Mouse (Mus musculus) thymus, adult 2 months (tissue): ENCODE measurements around the gene Mrpl36. TPM values are rescaled to one million over a fixed set of nuclear protein-coding genes. Genes with fewer than 3 reads are reported as not detected.

ENCODE experiments used
- DNase-seq: peaks from one replicate; pipeline ENCODE4 v3.0.0; 2021
- H3K27ac ChIP-seq: fragments of 200-500 bp; 2 replicates; pipeline ENCODE4 v1.5.1; 2012; ENCODE audit warnings: low read length, control low read depth; ENCODE audit not compliant: control insufficient read depth, insufficient read depth
- H3K27me3 ChIP-seq: fragments of 200-500 bp; 2 replicates; pipeline ENCODE4 v1.6.1; 2012; ENCODE audit warnings: mild to moderate bottlenecking, low read length, moderate library complexity, mixed read lengths; ENCODE audit not compliant: control insufficient read depth, insufficient read depth
- H3K36me3 ChIP-seq: fragments of 200-500 bp; 2 replicates; pipeline ENCODE4 v1.6.1; 2012; ENCODE audit warnings: mild to moderate bottlenecking, low read length, moderate library complexity; ENCODE audit not compliant: control insufficient read depth, insufficient read depth
- H3K4me1 ChIP-seq: fragments of 200-500 bp; replicated peaks from 2 replicates; pipeline ENCODE4 v1.6.1; 2012; ENCODE audit warnings: low read length; ENCODE audit not compliant: control insufficient read depth, insufficient read depth
- H3K4me3 ChIP-seq: fragments of 200-500 bp; 2 replicates; pipeline ENCODE4 v1.5.1; 2012; ENCODE audit warnings: mild to moderate bottlenecking, low read length, control low read depth, moderate library complexity; ENCODE audit not compliant: control insufficient read depth, insufficient read depth
- CTCF ChIP-seq: fragments of 200-500 bp; IDR thresholded peaks from 2 replicates; pipeline ENCODE4 v1.5.1; 2012; ENCODE audit warnings: mild to moderate bottlenecking, control low read depth, low read length, moderate library complexity, borderline replicate concordance; ENCODE audit not compliant: control insufficient read depth, poor library complexity, insufficient read depth; ENCODE audit errors: extremely low read depth
- POLR2A ChIP-seq: fragments of 200-500 bp; IDR thresholded peaks from 2 replicates; pipeline ENCODE4 v1.6.1; 2012; ENCODE audit warnings: mild to moderate bottlenecking, low read length, control low read depth, moderate library complexity; ENCODE audit not compliant: control insufficient read depth, poor library complexity, insufficient read depth; ENCODE audit errors: extremely low read depth
- WGBS: fragments of 180-500 bp; shearing (Covaris S2); methylation state at CpG from one replicate; pipeline ENCODE4 v1.1.7; 2018; 5-methylcytosine and 5-hydroxymethylcytosine counted together
- polyA plus RNA-seq: library from polyadenylated mRNA; depleted of rRNA; stranded (reverse); fragments of >200 nt; gene quantifications from 2 replicates; pipeline ENCODE4 v1.2.3, GENCODE M21; 2012

The Mrpl36 gene
- polyA plus RNA-seq, 1 experiment, result 154 TPM

GRCm38 (mm10) chr13:73310183-73310929, 18.0 kb upstream of the Mrpl36 start:
- no peak overlapping the region for H3K27ac ChIP-seq
- TF ChIP-seq POLR2A (no peak), CTCF (peak; percentile 76)
- H3K4me3 ChIP-seq, result no peak overlapping the region
- 26% methylated on average over 8 of the region's 8 CpGs for WGBS
- H3K27me3 ChIP-seq, result no peaks in the 10 kb centered on the region; the same call in 1 of the 2 replicates
- H3K36me3 ChIP-seq, result no peaks in the 10 kb centered on the region
- no peaks in the 10 kb centered on the region for H3K4me1 ChIP-seq
- DNase-seq, result peak; percentile 40

GRCm38 (mm10) chr13:73320048-73320447, 8.3 kb upstream of the Mrpl36 start:
- TF ChIP-seq POLR2A (no peak), CTCF (no peak)
- peaks cover 41% of the 10 kb centered on the region for H3K36me3 ChIP-seq
- 97% methylated on average over 4 of the region's 4 CpGs for WGBS
- no peak for DNase-seq
- H3K4me1 ChIP-seq, result no peaks in the 10 kb centered on the region
- H3K27ac ChIP-seq, result no peak overlapping the region
- no peaks in the 10 kb centered on the region for H3K27me3 ChIP-seq
- no peak overlapping the region for H3K4me3 ChIP-seq

GRCm38 (mm10) chr13:73322626-73323025, 5.7 kb upstream of the Mrpl36 start:
- 95% methylated on average over 10 of the region's 10 CpGs for WGBS
- H3K4me3 ChIP-seq, result no peak overlapping the region
- no peak for DNase-seq
- H3K27ac ChIP-seq, result no peak overlapping the region
- peaks cover 37% of the 10 kb centered on the region for H3K36me3 ChIP-seq
- no peaks in the 10 kb centered on the region for H3K27me3 ChIP-seq
- H3K4me1 ChIP-seq, result peaks cover 2% of the 10 kb centered on the region; the same call in 1 of the 2 replicates
- TF ChIP-seq POLR2A (no peak), CTCF (no peak)

GRCm38 (mm10) chr13:73323406-73323805, 4.9 kb upstream of the Mrpl36 start:
- Histone ChIP-seq H3K4me3 (no peak overlapping the region), H3K36me3 (peaks cover 31% of the 10 kb centered on the region), H3K4me1 (peaks cover 4% of the 10 kb centered on the region; the same call in 1 of the 2 replicates), H3K27ac (no peak overlapping the region), H3K27me3 (no peaks in the 10 kb centered on the region)
- DNase-seq, result no peak
- TF ChIP-seq POLR2A (no peak), CTCF (no peak)
- WGBS, result 95% methylated on average over 4 of the region's 4 CpGs

- no peak overlapping the region for H3K27ac ChIP-seq
- under 1% methylated on average over 42 of the region's 42 CpGs for WGBS
- H3K4me1 ChIP-seq, result peaks cover 10% of the 10 kb centered on the region
- TF ChIP-seq POLR2A, result peak; percentile 64; the same call in 1 of the 2 replicates
- TF ChIP-seq CTCF, result no peak
- H3K36me3 ChIP-seq, result no peaks in the 10 kb centered on the region
- DNase-seq, result peak; percentile 89
- peak overlapping the region; percentile 94 for H3K4me3 ChIP-seq
- no peaks in the 10 kb centered on the region for H3K27me3 ChIP-seq
Observed at GRCm38 (mm10) chr13:73330844-73331501, 2.7 kb downstream of the Mrpl36 start.

GRCm38 (mm10) chr13:73331736-73332135, 3.4 kb downstream of the Mrpl36 start:
- TF ChIP-seq POLR2A (no peak), CTCF (no peak)
- H3K27me3 ChIP-seq, result no peaks in the 10 kb centered on the region
- no peaks in the 10 kb centered on the region for H3K36me3 ChIP-seq
- H3K4me1 ChIP-seq, result peaks cover 10% of the 10 kb centered on the region
- WGBS, result 86% methylated on average over 3 of the region's 3 CpGs
- no peak for DNase-seq
- no peak overlapping the region for H3K27ac ChIP-seq
- no peak overlapping the region for H3K4me3 ChIP-seq

DNA sequence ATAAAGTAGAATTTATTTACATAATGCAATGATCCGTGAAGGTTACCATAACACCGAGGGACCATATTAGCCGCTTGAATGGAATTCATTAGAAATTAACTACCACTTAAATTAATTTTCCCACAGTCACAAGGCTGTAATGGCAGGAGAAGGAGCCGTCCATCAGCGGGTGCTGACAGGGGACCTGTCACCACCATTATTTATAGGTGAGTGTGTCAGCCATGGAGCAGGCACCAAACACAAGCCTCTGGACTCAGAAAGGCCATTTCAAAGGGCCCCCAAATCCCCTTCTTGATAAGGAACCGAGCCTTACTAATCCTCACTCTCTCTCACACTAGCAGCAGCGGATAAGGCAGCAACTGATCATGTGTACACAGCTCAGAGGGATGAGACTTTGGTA, 8.4 kb downstream of the Mrpl36 start:
- WGBS, result 78% methylated on average over 7 of the region's 7 CpGs
- Histone ChIP-seq H3K4me3 (no peak overlapping the region), H3K27ac (no peak overlapping the region), H3K4me1 (no peaks in the 10 kb centered on the region), H3K27me3 (no peaks in the 10 kb centered on the region), H3K36me3 (no peaks in the 10 kb centered on the region)
- no peak for TF ChIP-seq CTCF
- TF ChIP-seq POLR2A, result no peak
- DNase-seq, result no peak
